Mouse (Mus musculus) midbrain, embryonic 16.5 days (tissue): ENCODE measurements around the gene Gramd1b. TPM values are rescaled to one million over a fixed set of nuclear protein-coding genes. Genes with fewer than 3 reads are reported as not detected.

Experiments
- ATAC-seq: fragments of 200-750 bp; cut with Nextera tagmentation; 2 replicates; pipeline ENCODE4 v1.8.0; 2017; ENCODE audit warnings: moderate TSS enrichment
- H3K27ac ChIP-seq: fragments of 300-500 bp; sonication (generic); 2 replicates; pipeline ENCODE4 v1.5.1; 2014; ENCODE audit warnings: mild to moderate bottlenecking, low read length, mixed read lengths
- H3K27me3 ChIP-seq: fragments of 300-500 bp; sonication (generic); 2 replicates; pipeline ENCODE4 v1.6.1; 2014; ENCODE audit warnings: low read depth, low read length, mixed read lengths; ENCODE audit not compliant: control insufficient read depth, insufficient read depth
- H3K36me3 ChIP-seq: fragments of 300-500 bp; sonication (generic); 2 replicates; pipeline ENCODE4 v1.6.1; 2014; ENCODE audit warnings: mild to moderate bottlenecking, low read length, moderate library complexity, mixed read lengths; ENCODE audit not compliant: control insufficient read depth, insufficient read depth
- H3K4me1 ChIP-seq: fragments of 300-500 bp; sonication (generic); 2 replicates; pipeline ENCODE4 v1.6.1; 2014; ENCODE audit warnings: mild to moderate bottlenecking, low read length, mixed read lengths; ENCODE audit not compliant: control insufficient read depth, insufficient read depth
- H3K4me2 ChIP-seq: fragments of 300-500 bp; sonication (generic); 2 replicates; pipeline ENCODE4 v1.6.1; 2014; ENCODE audit warnings: mild to moderate bottlenecking, low read length, mixed read lengths
- H3K4me3 ChIP-seq: fragments of 300-500 bp; sonication (generic); 2 replicates; pipeline ENCODE4 v1.5.1; 2014; ENCODE audit warnings: low read depth, mild to moderate bottlenecking, low read length, moderate library complexity, mixed read lengths
- H3K9ac ChIP-seq: fragments of 300-500 bp; sonication (generic); 2 replicates; pipeline ENCODE4 v1.6.1; 2014; ENCODE audit warnings: low read depth, low read length, mixed read lengths
- H3K9me3 ChIP-seq: fragments of 300-500 bp; sonication (generic); replicated peaks from 2 replicates; pipeline ENCODE4 v1.6.1; 2014; ENCODE audit warnings: mild to moderate bottlenecking, low read length, mixed read lengths; ENCODE audit not compliant: control insufficient read depth, poor library complexity, severe bottlenecking
- WGBS: fragments of 180-500 bp; shearing (Covaris S2); extraction: QIAGEN DNeasy Blood & Tissue Kit; methylation state at CpG from one replicate; pipeline ENCODE4 v1.1.7; 2014; 5-methylcytosine and 5-hydroxymethylcytosine counted together
- polyA plus RNA-seq: library from polyadenylated mRNA; unstranded; fragments of >200 nt; fragmentation: Nextera tagmentation; extraction: Ambion mirVana; gene quantifications from 2 replicates; pipeline ENCODE4 v1.2.1, GENCODE M21; 2015

The Gramd1b gene
- polyA plus RNA-seq, 1 experiment from 2014 or later = 20.3 TPM

- no peak for ATAC-seq
- no peak overlapping the region for H3K27ac ChIP-seq
- H3K27me3 ChIP-seq = no peaks in the 10 kb centered on the region
- H3K4me2 ChIP-seq = no peak overlapping the region
- 86% methylated on average over 5 of the region's 5 CpGs for WGBS
- H3K9me3 ChIP-seq = no peaks in the 10 kb centered on the region
- H3K9ac ChIP-seq = no peak overlapping the region
- H3K4me1 ChIP-seq = no peaks in the 10 kb centered on the region
- no peaks in the 10 kb centered on the region for H3K36me3 ChIP-seq
- H3K4me3 ChIP-seq = no peak overlapping the region
Measured at GRCm38 (mm10) chr9:40557796-40558195, 26.6 kb upstream of the Gramd1b start.

- Histone ChIP-seq H3K4me1 (no peaks in the 10 kb centered on the region), H3K9ac (no peak overlapping the region), H3K4me2 (no peak overlapping the region), H3K27ac (no peak overlapping the region), H3K4me3 (no peak overlapping the region), H3K27me3 (no peaks in the 10 kb centered on the region), H3K36me3 (no peaks in the 10 kb centered on the region), H3K9me3 (no peaks in the 10 kb centered on the region)
- WGBS = 70% methylated on average over 4 of the region's 4 CpGs
- ATAC-seq = no peak
Measured at GRCm38 (mm10) chr9:40556396-40556795, 25.2 kb upstream of the Gramd1b start.

- WGBS = 73% methylated on average over 5 of the region's 5 CpGs
- no peak for ATAC-seq
- H3K4me2 ChIP-seq = no peak overlapping the region
Measured at GRCm38 (mm10) chr9:40555243-40555642, 24.1 kb upstream of the Gramd1b start.

GRCm38 (mm10) chr9:40547876-40548275 lies 16.7 kb upstream of the Gramd1b start:
- WGBS = 80% methylated on average over 5 of the region's 5 CpGs

More at GRCm38 (mm10) chr9:40555243-40555642, 24.1 kb upstream of the Gramd1b start:
- H3K9ac ChIP-seq = no peak overlapping the region
- H3K9me3 ChIP-seq = no peaks in the 10 kb centered on the region
- no peak overlapping the region for H3K27ac ChIP-seq
- no peaks in the 10 kb centered on the region for H3K4me1 ChIP-seq
- no peaks in the 10 kb centered on the region for H3K36me3 ChIP-seq
- no peaks in the 10 kb centered on the region for H3K27me3 ChIP-seq
- no peak overlapping the region for H3K4me3 ChIP-seq

GRCm38 (mm10) chr9:40545193-40545592 lies 14.0 kb upstream of the Gramd1b start:
- Histone ChIP-seq H3K27me3 (no peaks in the 10 kb centered on the region), H3K27ac (no peak overlapping the region), H3K4me3 (no peak overlapping the region), H3K9me3 (no peaks in the 10 kb centered on the region), H3K4me2 (no peak overlapping the region), H3K4me1 (no peaks in the 10 kb centered on the region), H3K9ac (no peak overlapping the region), H3K36me3 (no peaks in the 10 kb centered on the region)
- no peak for ATAC-seq
- WGBS = 89% methylated on average over 6 of the region's 6 CpGs

More at GRCm38 (mm10) chr9:40547876-40548275, 16.7 kb upstream of the Gramd1b start:
- Histone ChIP-seq H3K27me3 (no peaks in the 10 kb centered on the region), H3K27ac (no peak overlapping the region), H3K36me3 (no peaks in the 10 kb centered on the region), H3K9me3 (no peaks in the 10 kb centered on the region), H3K9ac (no peak overlapping the region), H3K4me3 (no peak overlapping the region), H3K4me2 (no peak overlapping the region), H3K4me1 (no peaks in the 10 kb centered on the region)
- no peak for ATAC-seq

- no peak overlapping the region for H3K9ac ChIP-seq
- H3K9me3 ChIP-seq = no peaks in the 10 kb centered on the region
- no peak overlapping the region for H3K4me3 ChIP-seq
- H3K4me1 ChIP-seq = no peaks in the 10 kb centered on the region
- no peaks in the 10 kb centered on the region for H3K36me3 ChIP-seq
- 41% methylated on average over 8 of the region's 8 CpGs for WGBS
- ATAC-seq = peak; percentile 47
- no peak overlapping the region for H3K4me2 ChIP-seq
- H3K27ac ChIP-seq = no peak overlapping the region
- no peaks in the 10 kb centered on the region for H3K27me3 ChIP-seq
Measured at GRCm38 (mm10) chr9:40539588-40540140, 8.5 kb upstream of the Gramd1b start.

GRCm38 (mm10) chr9:40537708-40538105 lies 6.5 kb upstream of the Gramd1b start:
- WGBS = 29% methylated on average over 2 of the region's 2 CpGs
- Histone ChIP-seq H3K9ac (no peak overlapping the region), H3K4me1 (no peaks in the 10 kb centered on the region), H3K9me3 (no peaks in the 10 kb centered on the region), H3K27ac (peak overlapping the region; percentile 30; the same call in 1 of the 2 replicates), H3K36me3 (no peaks in the 10 kb centered on the region), H3K4me2 (no peak overlapping the region), H3K27me3 (no peaks in the 10 kb centered on the region), H3K4me3 (no peak overlapping the region)
- ATAC-seq = peak; percentile 86

GRCm38 (mm10) chr9:40537044-40537707 lies 6.0 kb upstream of the Gramd1b start:
- WGBS = 88% methylated on average over 3 of the region's 3 CpGs
- H3K9me3 ChIP-seq = no peaks in the 10 kb centered on the region
- H3K27me3 ChIP-seq = no peaks in the 10 kb centered on the region
- no peak for ATAC-seq
- H3K4me2 ChIP-seq = no peak overlapping the region
- no peak overlapping the region for H3K27ac ChIP-seq
- no peaks in the 10 kb centered on the region for H3K4me1 ChIP-seq
- H3K36me3 ChIP-seq = no peaks in the 10 kb centered on the region
- no peak overlapping the region for H3K9ac ChIP-seq
- H3K4me3 ChIP-seq = no peak overlapping the region

- WGBS = 66% methylated on average over 8 of the region's 8 CpGs
- no peaks in the 10 kb centered on the region for H3K36me3 ChIP-seq
- H3K4me1 ChIP-seq = peaks cover 3% of the 10 kb centered on the region
- no peaks in the 10 kb centered on the region for H3K9me3 ChIP-seq
- H3K4me2 ChIP-seq = peak overlapping the region; percentile 75
- H3K27me3 ChIP-seq = no peaks in the 10 kb centered on the region
- no peak for ATAC-seq
- H3K4me3 ChIP-seq = peak overlapping the region; percentile 51
- H3K9ac ChIP-seq = peak overlapping the region; percentile 68
- no peak overlapping the region for H3K27ac ChIP-seq
Measured at GRCm38 (mm10) chr9:40530536-40530935, 647 bp downstream of the Gramd1b start.
